Mouse (Mus musculus) urinary bladder, postnatal 10 days (tissue): Measurements from ENCODE around the gene Snrpb2.

Source experiments
- DNase-seq: peaks from one replicate; pipeline ENCODE4 v3.0.0; 2022; ENCODE audit warnings: low spot score

Snrpb2 gene

DNA sequence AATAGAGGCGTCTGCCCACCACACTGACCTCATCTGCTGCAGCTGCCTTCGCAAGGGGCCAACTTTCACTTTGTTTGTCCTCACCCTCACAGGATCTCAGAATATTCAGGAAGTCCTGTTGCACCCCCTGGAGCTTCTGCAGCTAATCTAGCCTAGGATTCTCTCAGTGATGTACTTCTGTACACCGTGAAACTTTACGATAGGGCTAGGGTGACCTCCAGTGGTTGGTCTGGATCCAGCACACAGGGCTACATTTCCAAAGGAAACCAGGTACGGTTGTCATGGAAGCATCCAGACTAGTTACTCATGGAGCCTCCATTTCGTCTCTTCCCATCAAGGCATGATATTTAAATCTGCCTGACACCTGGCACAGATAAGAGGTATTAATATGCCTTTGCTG lies 30.9 kb downstream of the Snrpb2 start:
- DNase-seq, result no peak

DNA sequence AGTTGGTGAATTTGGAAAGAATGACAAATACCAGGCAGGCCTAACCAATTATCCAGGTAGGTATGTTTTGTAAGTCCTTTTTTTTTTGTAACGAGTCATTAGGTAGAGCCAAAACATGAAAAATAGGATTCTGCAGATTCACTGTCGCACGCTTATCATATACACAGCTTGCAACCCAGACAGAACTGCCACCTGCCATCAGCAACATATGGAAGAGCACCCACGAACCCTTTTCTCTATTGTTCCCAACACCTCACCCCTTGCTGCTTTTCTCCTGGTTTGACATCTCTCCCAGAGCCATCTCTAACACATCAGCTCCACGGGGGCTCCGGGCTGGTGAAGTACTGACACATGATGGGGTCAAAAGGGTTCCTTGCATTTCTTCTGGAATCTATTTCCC lies 31.9 kb downstream of the Snrpb2 start:
- no peak for DNase-seq

DNA sequence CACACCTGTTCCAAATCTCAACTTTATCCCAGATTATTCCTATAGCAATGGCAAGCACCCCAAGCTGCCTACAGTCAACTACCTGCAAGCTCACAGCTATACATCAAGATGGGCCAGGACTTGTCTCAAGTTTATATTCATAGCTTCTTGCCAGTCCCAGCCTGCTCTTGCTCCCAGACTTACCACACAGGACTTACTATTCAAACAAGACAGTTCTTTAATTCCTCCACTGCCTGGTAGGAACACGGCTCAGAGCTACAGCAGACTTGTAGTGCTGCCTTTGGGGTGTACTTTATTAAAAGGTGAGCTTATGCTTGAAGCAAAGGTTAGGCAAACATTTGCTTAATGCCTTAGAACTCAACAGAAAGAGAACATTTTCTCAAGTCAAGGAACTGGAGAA lies 34.3 kb downstream of the Snrpb2 start:
- no peak for DNase-seq

- DNase-seq, result no peak
Measured at GRCm38 (mm10) chr2:143113859-143114258, 51.0 kb downstream of the Snrpb2 start.

DNA sequence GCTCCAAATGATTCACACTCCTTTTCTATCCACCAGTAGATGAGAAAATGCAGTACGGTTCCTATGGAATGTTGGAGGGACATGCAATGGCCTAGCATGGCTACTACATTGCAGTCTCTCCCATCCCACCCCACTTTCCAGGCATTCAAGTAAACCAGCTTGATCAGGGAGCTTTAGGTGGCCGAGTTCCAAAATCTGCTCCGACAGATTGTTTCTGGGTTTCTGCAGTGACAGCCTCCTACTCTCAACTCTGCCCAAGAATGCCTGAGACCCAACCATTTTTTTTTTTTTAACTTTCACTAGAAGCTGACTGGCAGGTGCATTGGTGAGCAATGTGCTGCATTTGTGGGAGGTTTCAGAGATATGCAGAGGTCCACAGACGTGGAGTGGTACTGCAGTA lies 51.9 kb downstream of the Snrpb2 start:
- no peak for DNase-seq

DNA sequence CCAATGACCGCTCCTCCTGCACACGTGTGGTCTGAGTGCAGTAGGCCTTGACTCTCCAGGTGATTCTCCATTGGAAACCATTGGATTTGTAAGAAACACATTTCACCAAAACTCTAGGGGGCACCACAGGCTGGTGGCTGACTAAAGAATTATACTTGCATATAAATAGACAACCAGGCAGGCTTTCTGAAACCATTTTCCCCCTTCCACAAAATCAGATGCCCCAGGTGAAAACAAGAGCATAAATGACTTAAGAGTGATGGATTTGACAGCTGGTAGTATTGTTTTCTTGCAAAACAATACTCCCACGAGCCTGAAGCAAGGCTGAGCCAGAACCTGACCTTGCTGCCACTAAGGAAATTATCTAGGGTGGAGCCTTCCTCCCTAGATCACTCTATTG lies 54.6 kb downstream of the Snrpb2 start:
- DNase-seq, result no peak

GRCm38 (mm10) chr2:143118221-143118620 lies 55.4 kb downstream of the Snrpb2 start:
- no peak for DNase-seq
